Mouse (Mus musculus) frontal cortex, postnatal 10 days (tissue): ENCODE data around the gene Exoc5.
"Not testable (repeated sequence)": the region's sequence is repeated elsewhere in the genome, so short reads cannot be mapped to it uniquely, and the experiment has no call there.

Experiments
- DNase-seq, 2 experiments: peaks; one replicate each; pipeline ENCODE4 v3.0.0; 2022; ENCODE audit warnings: low spot score in 2 of 2, mixed read lengths in 1 of 2

Gene Exoc5

GRCm38 (mm10) chr14:49066274-49066823 lies at the start of gene Exoc5:
Gene Exoc5, minus strand, starts transcription at chr14:49066653.
- DNase-seq, result peak; percentile 91 to 95

- DNase-seq, result not testable (repeated sequence)
These were observed 25.3 kb upstream of the Exoc5 start for GRCm38 (mm10) chr14:49091755-49092154.

- DNase-seq, result no peak
These were observed 24.8 kb upstream of the Exoc5 start for GRCm38 (mm10) chr14:49091277-49091676.

GRCm38 (mm10) chr14:49090102-49090501 lies 23.6 kb upstream of the Exoc5 start:
- no peak for DNase-seq

DNA sequence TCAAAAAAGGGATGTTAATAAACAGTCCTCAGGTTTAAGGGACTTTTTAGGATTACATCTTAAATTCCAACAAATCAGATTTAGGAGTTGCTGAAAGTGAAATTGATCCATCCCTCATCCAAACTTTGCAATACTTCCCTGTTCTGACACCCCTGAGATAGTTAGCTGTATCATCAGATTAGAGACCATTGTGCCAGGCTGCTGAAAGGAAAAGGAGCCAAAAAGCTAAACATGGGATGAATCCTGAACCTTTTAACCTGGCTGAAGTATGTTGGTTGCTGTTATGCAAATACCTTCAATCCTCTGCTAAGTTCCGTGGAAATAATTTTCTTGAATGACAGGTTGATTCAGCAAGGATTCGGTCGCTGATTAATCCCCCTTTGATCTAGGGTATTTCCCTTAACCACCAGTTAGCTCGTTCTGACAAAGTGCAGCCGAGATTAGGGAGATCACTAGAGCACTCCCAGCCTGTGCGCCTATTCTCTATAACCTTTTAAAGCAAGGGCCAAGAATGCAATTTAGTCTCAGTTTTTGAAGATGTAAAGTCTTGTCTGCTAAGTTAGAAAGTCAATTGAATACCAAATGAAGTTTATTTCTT lies 23.1 kb upstream of the Exoc5 start:
- DNase-seq, result no peak

- no peak for DNase-seq
These were observed 21.9 kb upstream of the Exoc5 start for GRCm38 (mm10) chr14:49088155-49089048.

GRCm38 (mm10) chr14:49086522-49086921 lies 20.1 kb upstream of the Exoc5 start:
- no peak for DNase-seq

- DNase-seq, result no peak
These were observed 12.4 kb upstream of the Exoc5 start for GRCm38 (mm10) chr14:49078820-49079219.

GRCm38 (mm10) chr14:49074361-49074760 lies 7.9 kb upstream of the Exoc5 start:
- no peak for DNase-seq

GRCm38 (mm10) chr14:49073896-49074295 lies 7.4 kb upstream of the Exoc5 start:
- no peak for DNase-seq

- DNase-seq, result no peak
These were observed 6.4 kb upstream of the Exoc5 start for GRCm38 (mm10) chr14:49072837-49073236.

DNA sequence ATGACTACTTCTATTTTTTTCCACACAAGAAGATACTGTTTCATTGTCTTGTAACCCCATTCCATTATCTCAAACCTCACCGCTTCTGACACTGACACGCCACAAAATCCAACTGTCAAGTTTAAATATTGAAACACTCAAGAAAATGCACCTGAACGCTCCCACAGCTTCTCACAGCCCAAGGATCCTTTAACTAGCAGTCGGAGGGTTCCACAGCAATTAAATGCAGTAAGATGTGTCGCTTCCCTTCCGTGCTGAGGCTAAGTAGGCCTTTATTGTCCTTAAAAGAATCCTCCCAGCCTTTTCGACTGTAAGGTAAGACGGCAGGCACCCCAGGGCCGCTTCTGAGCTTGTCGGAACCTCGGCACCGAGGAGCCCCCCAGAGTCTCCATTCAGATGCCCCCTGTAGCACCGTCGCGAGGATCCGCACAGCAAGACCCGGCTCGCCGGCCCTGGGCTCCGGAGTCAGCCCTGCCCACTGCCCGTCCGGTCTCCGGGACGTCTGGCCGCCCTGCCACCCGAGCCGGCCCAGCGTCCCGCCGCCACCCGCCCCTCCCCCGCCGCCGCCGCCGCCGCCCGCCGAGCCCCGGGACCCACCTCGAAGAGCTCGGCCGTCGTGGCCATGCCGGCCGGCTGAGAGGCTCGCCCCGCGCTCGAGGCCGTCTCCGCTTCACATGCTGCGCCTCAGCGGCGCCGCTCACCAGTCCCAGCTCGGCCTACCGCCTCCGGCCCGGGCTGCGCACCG lies 752 bp downstream of the Exoc5 start, which contains the start of gene Ap5m1:
Gene Ap5m1 (plus strand): TSS at position 569 of the 745 bp plus-strand sequence.
- peak in 1 of 2 experiments; percentile 19 for DNase-seq

DNA sequence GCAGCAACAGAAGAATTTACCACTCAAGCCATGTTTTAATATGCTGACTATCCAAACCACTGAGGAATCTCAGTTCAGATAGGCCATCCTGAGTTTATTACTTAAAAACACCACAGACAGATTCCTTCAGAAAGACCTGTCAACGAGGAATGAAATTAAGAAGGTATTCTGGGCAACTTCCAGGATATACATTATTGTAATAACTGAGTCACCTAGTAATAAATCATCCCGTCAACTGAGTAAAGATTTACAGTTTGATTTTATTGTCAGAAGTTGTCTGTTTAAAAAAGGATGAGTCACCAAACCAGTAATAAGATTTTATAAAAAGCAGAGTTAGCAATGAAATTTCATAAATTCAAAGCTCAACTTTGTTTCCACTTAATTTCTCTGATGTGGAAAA lies 2.6 kb downstream of the Exoc5 start:
- no peak for DNase-seq

DNA sequence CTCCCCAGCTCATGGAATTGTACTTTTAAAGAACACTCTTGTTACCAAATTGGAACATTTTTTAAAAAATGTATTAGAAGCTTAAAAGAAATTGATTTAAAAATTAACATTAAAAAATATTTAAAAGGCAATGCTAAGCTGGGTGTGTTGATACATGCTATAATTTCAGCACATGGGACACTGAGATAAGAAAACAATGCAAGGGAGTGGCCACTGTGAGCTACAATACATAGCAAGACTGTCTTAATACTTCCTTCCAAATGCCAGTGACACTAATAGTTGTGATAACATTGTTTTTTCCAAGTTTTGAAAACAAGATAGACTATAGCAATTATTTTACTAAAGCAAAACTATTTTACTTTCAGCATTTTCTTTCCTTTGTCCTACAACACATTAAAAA lies 17.0 kb downstream of the Exoc5 start:
- DNase-seq, result no peak

- no peak for DNase-seq
These were observed 20.8 kb downstream of the Exoc5 start for GRCm38 (mm10) chr14:49045610-49046009.

DNA sequence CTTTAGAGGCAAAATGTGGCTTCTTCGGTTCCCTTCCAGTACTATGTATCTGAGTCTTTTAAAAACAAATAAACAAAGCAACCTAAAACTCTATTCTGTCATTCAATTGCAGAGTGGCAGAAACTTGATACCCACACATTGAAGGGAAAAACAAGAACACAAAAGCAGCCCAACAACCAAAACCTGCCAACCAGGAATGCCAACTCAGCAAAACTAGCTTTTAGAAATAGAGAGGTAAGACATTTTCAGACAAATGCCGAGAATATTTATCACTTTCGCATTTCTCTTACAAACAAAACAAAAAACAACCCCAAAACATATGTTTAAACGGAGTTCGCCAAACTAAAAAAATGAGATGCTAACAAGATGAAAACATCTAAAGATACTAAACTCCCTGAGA lies 37.5 kb downstream of the Exoc5 start:
- DNase-seq, result no peak

DNA sequence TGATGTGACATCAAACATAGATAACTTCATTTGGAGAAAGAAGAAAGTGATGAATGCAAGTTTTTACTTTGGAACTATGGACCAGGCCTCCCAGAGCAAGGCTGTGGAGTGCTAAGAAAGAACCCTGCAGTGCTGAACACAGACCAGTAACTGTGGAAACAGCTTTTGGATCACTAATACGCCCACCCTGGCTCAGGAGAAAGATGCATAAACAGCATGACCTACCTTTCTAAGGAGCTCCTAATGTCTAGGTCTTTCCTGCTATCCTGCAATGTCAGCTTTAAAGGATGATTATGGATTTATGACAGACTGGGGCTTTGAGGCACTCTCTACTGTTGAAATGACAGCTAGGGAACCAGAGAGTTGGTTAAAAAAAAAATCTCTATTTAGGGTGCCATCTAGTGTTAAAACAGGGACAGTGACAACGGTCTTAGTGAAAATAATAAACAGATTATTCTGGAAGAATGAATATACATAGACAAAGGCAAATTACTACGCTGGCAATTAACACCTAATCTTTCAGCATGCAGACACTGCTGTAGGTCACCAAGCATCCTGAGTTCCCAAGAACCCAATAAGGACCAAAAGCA lies 38.6 kb downstream of the Exoc5 start:
- DNase-seq, result no peak

DNA sequence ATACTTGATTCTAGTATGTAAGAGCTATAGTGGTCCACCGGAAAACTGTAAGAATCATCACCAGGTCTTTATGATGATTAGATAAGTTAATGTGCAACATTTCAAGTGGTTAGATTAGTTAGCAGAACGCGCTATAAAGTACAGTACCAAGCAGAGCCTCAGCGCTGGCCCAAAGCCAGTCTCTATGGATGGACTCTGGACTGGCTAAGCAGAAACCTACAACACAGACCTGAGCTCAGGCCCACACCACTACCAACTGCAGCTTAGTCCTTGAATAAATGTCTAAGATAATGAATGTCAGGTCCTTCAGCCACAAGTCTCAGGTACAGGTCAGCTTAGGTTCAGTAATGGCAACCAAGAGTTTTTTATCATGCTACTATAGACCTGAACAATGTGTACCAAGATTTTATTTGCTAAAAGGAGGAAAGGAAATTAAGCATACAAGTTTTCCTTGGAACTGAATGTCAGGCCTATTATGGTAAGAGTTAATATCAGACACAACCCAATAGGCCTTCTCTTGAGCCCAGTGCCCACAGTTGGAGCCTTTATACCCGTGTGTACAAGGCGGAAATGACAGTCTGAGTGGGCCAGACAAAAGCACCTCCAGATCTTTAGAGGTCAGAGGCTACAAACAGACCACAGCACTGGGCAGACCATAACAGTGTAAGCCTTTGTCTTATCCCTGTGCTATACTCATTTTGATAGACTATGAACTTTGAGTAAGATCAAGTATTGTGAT lies 39.2 kb downstream of the Exoc5 start:
- DNase-seq, result no peak

- DNase-seq, result no peak
These were observed 46.7 kb downstream of the Exoc5 start for GRCm38 (mm10) chr14:49019765-49020164.

GRCm38 (mm10) chr14:49008399-49009189 lies 57.9 kb downstream of the Exoc5 start:
- DNase-seq, result no peak
